26 mouse cellular contexts compared by ENCODE assay signal in the genomic region with DNA sequence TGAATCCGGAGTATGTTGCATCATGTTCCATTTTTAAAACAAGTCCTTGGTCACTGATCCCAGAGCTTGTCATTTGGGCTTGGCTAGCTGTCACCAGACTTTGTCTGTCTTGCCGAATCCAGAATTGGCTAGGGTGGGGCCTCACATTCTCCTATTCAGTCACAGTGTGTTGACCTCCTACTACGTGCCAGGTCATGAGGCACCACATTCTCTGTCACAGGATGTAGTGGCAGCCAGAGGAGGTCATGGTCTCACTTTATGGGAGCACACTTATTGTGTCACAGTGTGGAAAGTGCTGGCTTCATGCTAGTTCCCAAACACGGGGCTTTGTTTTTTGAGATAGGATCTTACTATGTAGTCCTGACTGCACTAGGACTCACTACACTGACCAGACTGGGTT. TPM values are rescaled to one million over a fixed set of nuclear protein-coding genes. Genes with fewer than 3 reads are reported as not detected.
DNase-seq lines count a peak whose midpoint lies in the region; TF ChIP-seq lines count a peak whose summit lies in the region.
"Had no signal": no experiment of that assay in that cellular context is flagged by ENCODE, and none has a peak within 500 bp of the region (broad histone marks: within the 10 kb centered on the region; RNA-seq: fewer than 3 reads in every experiment).

No protein-coding gene starts in this region.

- H3K9me3 ChIP-seq in heart, embryonic 10.5 days: no peaks in the 10 kb centered on the region
- H3K9me3 ChIP-seq: embryonic facial prominence, embryonic 13.5 days; embryonic facial prominence, embryonic 15.5 days; forebrain, embryonic 10.5 days; forebrain, embryonic 12.5 days had no signal

- H3K4me3 ChIP-seq in gastrocnemius, adult 2 months: no peak overlapping the region
- no peak overlapping the region for H3K4me3 ChIP-seq in heart, adult 2 months
- no peak overlapping the region for H3K4me3 ChIP-seq in heart, embryonic 10.5 days
- no peak overlapping the region for H3K4me3 ChIP-seq in brown adipose tissue, adult 24 weeks (ENCODE audit: insufficient read depth, low read depth, low read length)
- H3K4me3 ChIP-seq: embryonic facial prominence, embryonic 13.5 days; embryonic facial prominence, embryonic 15.5 days; erythroblast, embryonic 14.5 days; forebrain, embryonic 10.5 days; forebrain, embryonic 12.5 days had no signal

- H3K79me2 ChIP-seq in heart, adult 2 months (replicated peaks; ENCODE audit: control insufficient read depth, insufficient read depth, low read length): no peaks in the 10 kb centered on the region

- H3K36me3 ChIP-seq in heart, adult 2 months (ENCODE audit: control insufficient read depth, insufficient read depth, low read length): peaks cover 13% of the 10 kb centered on the region
- H3K36me3 ChIP-seq in heart, embryonic 10.5 days: peaks cover 12% of the 10 kb centered on the region
- H3K36me3 ChIP-seq: embryonic facial prominence, embryonic 15.5 days; forebrain, embryonic 10.5 days; forebrain, embryonic 12.5 days; G1E had no signal

- TF ChIP-seq POLR2A in heart, adult 2 months (IDR thresholded peaks at IDR 0.05; ENCODE audit: insufficient read depth, low read depth, low read length): no peak

- H3K27ac ChIP-seq in gastrocnemius, adult 2 months: peak overlapping the region; percentile 89
- peak overlapping the region; percentile 87 for H3K27ac ChIP-seq in heart, adult 2 months
- H3K27ac ChIP-seq in heart, embryonic 10.5 days: no peak overlapping the region
- H3K27ac ChIP-seq in brown adipose tissue, adult 24 weeks (replicated peaks; ENCODE audit: low read depth, low read length): peak overlapping the region; percentile 46; the same call in 1 of the 2 replicates
- H3K27ac ChIP-seq: embryonic facial prominence, embryonic 15.5 days; forebrain, embryonic 10.5 days; forebrain, embryonic 12.5 days had no signal

- H3K27me3 ChIP-seq in heart, adult 2 months (ENCODE audit: control insufficient read depth, insufficient read depth, low read length): no peaks in the 10 kb centered on the region
- H3K27me3 ChIP-seq in heart, embryonic 10.5 days (ENCODE audit: insufficient read depth, poor library complexity, severe bottlenecking): no peaks in the 10 kb centered on the region
- H3K27me3 ChIP-seq: CH12.LX; embryonic facial prominence, embryonic 13.5 days; embryonic facial prominence, embryonic 15.5 days; forebrain, embryonic 12.5 days; Patski had no signal

- no peak overlapping the region for H3K9ac ChIP-seq in heart, adult 2 months (ENCODE audit: low read depth, low read length)
- H3K9ac ChIP-seq: embryonic facial prominence, embryonic 13.5 days; embryonic facial prominence, embryonic 15.5 days; forebrain, embryonic 12.5 days had no signal

- DNase-seq in gastrocnemius, adult 2 months: no peak
- DNase-seq in gastrocnemius, adult 8-10 months (ENCODE audit: low spot score in 2 of 2): no peak
- DNase-seq in heart, adult 2 months: no peak
- DNase-seq in heart, embryonic 10.5 days (ENCODE audit: low spot score): no peak
- no peak for DNase-seq in B cell, adult 2 months
- DNase-seq: adrenal gland, adult 8-10 months; adrenal gland, postnatal 14 days; adrenal gland, postnatal 36 days; cerebellum, adult 11 months; cerebellum, adult 18-20 months; cerebellum, adult 8-10 months; cerebellum, adult 9-11 months; cerebellum, postnatal 14 days; cerebellum, postnatal 36 days; embryo, embryonic 11 days had no signal

- intact Hi-C loops in gastrocnemius, adult 2 months (cut with DNase I): no loop called here
- intact Hi-C loops in heart, adult 2 months (cut with DNase I): no loop called here

- WGBS in heart, adult 2 months: 43% methylated on average over 4 of the region's 4 CpGs
- WGBS in heart, embryonic 10.5 days: 80% methylated on average over 4 of the region's 4 CpGs

- TF ChIP-seq CTCF in gastrocnemius, adult 2 months (IDR thresholded peaks at IDR 0.05): no peak
- no peak for TF ChIP-seq CTCF in heart, adult 2 months (IDR thresholded peaks at IDR 0.05)

- TF ChIP-seq EP300 in heart, adult 2 months (IDR thresholded peaks at IDR 0.05; ENCODE audit: insufficient read depth, low read depth, low read length): 0 out of 2 replicates have a peak, but pooled peaks have one; percentile 26

- peaks cover 24% of the 10 kb centered on the region for H3K4me1 ChIP-seq in heart, adult 2 months (ENCODE audit: control insufficient read depth, insufficient read depth, low read length)
- H3K4me1 ChIP-seq in heart, embryonic 10.5 days: peaks cover 18% of the 10 kb centered on the region
- H3K4me1 ChIP-seq in brown adipose tissue, adult 24 weeks (ENCODE audit: control insufficient read depth, insufficient read depth, insufficient read length, low read length): peaks cover 34% of the 10 kb centered on the region
- H3K4me1 ChIP-seq: forebrain, embryonic 12.5 days had no signal

RNA-seq across cellular contexts. Expression of gene Gm10309, which starts 3.6 kb away (rescaled TPM):
- total RNA-seq in gastrocnemius, adult 2 months (2021): under 1 TPM; 0.13 to 0.22 TPM
- under 1 TPM in 1 of 4 experiments, not detected in 3; 0.24 TPM for total RNA-seq in gastrocnemius, adult 8-10 months (2022)
- not detected for total RNA-seq in heart, adult 2 months (2021)
- 0.08 TPM in 1 of 2 replicates, not detected in the other for polyA plus RNA-seq in heart, adult 2 months (2012; rRNA removed)
- polyA plus RNA-seq in heart, embryonic 10.5 days (2016; fragmentation: Nextera tagmentation; extraction: Ambion mirVana): 0.38 and 0.44 TPM in 2 replicates
- not detected in 2 replicates for polyA plus RNA-seq in brown adipose tissue, adult 24 weeks (2012; ENCODE audit: insufficient read depth, insufficient read length, missing spikeins)
- total RNA-seq: adrenal gland, postnatal 14 days; adrenal gland, postnatal 36 days; common myeloid progenitor, adult 5-6 weeks had no signal
- polyA plus RNA-seq: forebrain, embryonic 14.5 days; G1E; Patski had no signal
